Mouse (Mus musculus) cerebellum, postnatal 25 days (tissue): ENCODE data around the gene Tenm2.

Source experiments
- DNase-seq, 2 experiments: peaks; one replicate each; pipeline ENCODE4 v3.0.0; 2021; ENCODE audit warnings: mixed read lengths in 2 of 2

The Tenm2 gene

GRCm38 (mm10) chr11:36337063-36337462, 898.7 kb downstream of the Tenm2 start:
- DNase-seq = no peak

GRCm38 (mm10) chr11:36335147-36335546, 900.6 kb downstream of the Tenm2 start:
- DNase-seq = no peak

GRCm38 (mm10) chr11:36334100-36334735, 901.5 kb downstream of the Tenm2 start:
- DNase-seq = peak; percentile 16 to 27

- DNase-seq = no peak
Observed at GRCm38 (mm10) chr11:36332222-36332621, 903.5 kb downstream of the Tenm2 start.

- no peak for DNase-seq
Observed at GRCm38 (mm10) chr11:36331408-36332178, 904.2 kb downstream of the Tenm2 start.

- DNase-seq = peak; percentile 85 to 89
Observed at GRCm38 (mm10) chr11:36327243-36327642, 908.5 kb downstream of the Tenm2 start.

- no peak for DNase-seq
Observed at GRCm38 (mm10) chr11:36309317-36309716, 926.4 kb downstream of the Tenm2 start.

GRCm38 (mm10) chr11:36307276-36307675, 928.5 kb downstream of the Tenm2 start:
- peak; percentile 49 to 56 for DNase-seq

- no peak for DNase-seq
Observed at GRCm38 (mm10) chr11:36305348-36305950, 930.3 kb downstream of the Tenm2 start.

- no peak for DNase-seq
Observed at GRCm38 (mm10) chr11:36302913-36303371, 932.8 kb downstream of the Tenm2 start.

GRCm38 (mm10) chr11:36302096-36302495, 933.7 kb downstream of the Tenm2 start:
- DNase-seq = peak; percentile 45 to 65

GRCm38 (mm10) chr11:36296568-36296967, 939.2 kb downstream of the Tenm2 start:
- no peak for DNase-seq

- peak in 1 of 2 experiments; percentile 17 for DNase-seq
Observed at GRCm38 (mm10) chr11:36292206-36292605, 943.6 kb downstream of the Tenm2 start.

GRCm38 (mm10) chr11:36286246-36286645, 949.5 kb downstream of the Tenm2 start:
- no peak for DNase-seq

GRCm38 (mm10) chr11:36280533-36280932, 955.2 kb downstream of the Tenm2 start:
- DNase-seq = no peak

GRCm38 (mm10) chr11:36277903-36278215, 957.9 kb downstream of the Tenm2 start:
- no peak for DNase-seq

- no peak for DNase-seq
Observed at GRCm38 (mm10) chr11:36277192-36277902, 958.4 kb downstream of the Tenm2 start.

GRCm38 (mm10) chr11:36276015-36276414, 959.7 kb downstream of the Tenm2 start:
- DNase-seq = no peak

- no peak for DNase-seq
Observed at GRCm38 (mm10) chr11:36272149-36272548, 963.6 kb downstream of the Tenm2 start.

- DNase-seq = no peak
Observed at GRCm38 (mm10) chr11:36269945-36270344, 965.8 kb downstream of the Tenm2 start.

- DNase-seq = peak; percentile 51 to 67
Observed at GRCm38 (mm10) chr11:36264776-36265466, 970.8 kb downstream of the Tenm2 start.

- DNase-seq = no peak
Observed at GRCm38 (mm10) chr11:36263840-36264239, 971.9 kb downstream of the Tenm2 start.

- no peak for DNase-seq
Observed at GRCm38 (mm10) chr11:36257187-36257586, 978.6 kb downstream of the Tenm2 start.
